Mouse (Mus musculus): ENCODE data around the gene Xrcc6. TPM values are rescaled to one million over a fixed set of nuclear protein-coding genes. Genes with fewer than 3 reads are reported as not detected.
"Not testable (repeated sequence)": the region's sequence is repeated elsewhere in the genome, so short reads cannot be mapped to it uniquely, and the experiment has no call there.

Gene Xrcc6
- total RNA-seq, 2 experiments from 2014 or later = 55.8 to 88.9 TPM

DNA sequence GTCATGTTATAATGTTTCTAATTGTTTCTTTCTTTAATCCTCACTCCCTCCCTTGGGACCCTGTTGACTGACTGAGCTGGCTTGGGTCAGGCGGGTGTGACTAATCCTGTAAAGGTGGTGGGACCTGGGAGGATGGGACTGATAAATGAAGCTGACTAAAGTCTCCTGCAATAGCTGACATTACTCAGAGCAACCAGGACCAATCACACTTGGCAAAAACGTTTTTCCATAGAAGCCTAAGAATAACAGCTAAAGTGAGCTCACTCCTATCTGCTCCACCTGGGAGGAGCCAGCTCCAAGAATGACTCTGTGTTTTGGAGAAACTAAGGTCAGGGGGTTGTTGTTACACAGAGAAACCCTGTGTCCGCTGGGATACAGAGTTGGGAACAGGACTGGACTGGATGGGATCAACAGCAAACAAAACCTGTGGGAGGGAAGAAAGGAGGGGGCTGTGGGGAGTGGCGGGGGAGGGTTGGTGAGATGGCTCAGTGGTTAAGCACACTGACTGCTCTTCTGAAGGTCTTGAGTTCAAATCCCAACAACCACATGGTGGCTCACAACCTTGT lies 22.6 kb upstream of the Xrcc6 start:
- DNase-seq (ENCODE audit: low spot score in 2 of 2) = no peak

DNA sequence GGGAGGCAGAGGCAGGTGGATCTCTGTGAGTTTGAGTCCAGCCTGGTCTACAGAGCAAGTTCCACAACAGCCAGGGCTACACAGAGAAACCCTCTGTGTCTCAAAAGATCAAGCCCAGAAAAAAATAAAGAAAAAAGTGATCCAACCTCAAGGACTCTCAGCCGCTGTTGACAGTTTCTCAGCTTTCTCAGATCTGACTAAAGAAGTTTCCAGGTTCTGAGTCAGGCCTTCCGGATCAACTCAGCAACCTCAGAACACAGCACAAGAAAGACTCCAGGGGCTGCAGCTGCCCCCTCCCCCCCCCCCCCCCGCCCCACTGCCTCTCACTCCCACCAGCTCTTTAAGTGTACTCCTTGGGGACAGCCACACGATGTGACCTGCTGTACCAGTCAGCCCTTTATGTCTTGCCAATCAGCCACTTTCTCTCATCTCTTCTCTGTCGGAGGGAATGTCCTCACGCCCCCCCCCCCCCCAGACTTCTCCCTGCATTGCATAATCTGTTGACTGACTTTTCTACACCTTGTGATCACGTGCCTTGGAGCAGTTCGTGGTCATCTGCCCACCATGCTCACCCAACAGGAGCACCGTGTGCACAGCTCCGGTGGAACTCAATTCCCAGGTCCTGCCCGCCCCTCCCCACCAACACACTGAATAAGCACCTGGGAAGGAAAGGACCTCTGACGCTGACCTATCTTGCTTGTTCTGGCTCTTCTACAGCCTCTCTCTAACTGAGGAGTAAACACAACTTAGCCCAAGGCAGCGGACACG lies 21.4 kb upstream of the Xrcc6 start:
- DNase-seq (ENCODE audit: low spot score in 2 of 2) = no peak

DNA sequence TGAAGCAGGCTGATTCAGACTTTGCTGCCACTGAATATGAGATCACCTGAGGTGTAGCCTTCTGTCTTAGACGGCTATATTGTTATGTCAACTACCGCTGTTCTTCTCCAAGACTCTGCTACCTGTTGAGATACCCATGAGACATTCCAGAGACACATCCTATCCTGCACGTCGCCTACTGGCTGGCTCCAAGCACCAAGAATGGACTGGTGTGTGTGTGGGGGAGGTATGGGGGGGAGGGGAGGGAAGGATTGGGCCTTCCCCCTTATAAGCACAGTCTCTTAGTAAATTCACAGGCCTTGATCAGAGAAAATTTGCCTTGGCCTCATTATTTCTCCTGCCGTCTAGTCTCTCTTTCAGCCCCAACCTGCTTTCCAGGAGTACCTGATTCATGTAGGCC lies 19.8 kb upstream of the Xrcc6 start:
- DNase-seq (ENCODE audit: low spot score in 2 of 2) = no peak

DNA sequence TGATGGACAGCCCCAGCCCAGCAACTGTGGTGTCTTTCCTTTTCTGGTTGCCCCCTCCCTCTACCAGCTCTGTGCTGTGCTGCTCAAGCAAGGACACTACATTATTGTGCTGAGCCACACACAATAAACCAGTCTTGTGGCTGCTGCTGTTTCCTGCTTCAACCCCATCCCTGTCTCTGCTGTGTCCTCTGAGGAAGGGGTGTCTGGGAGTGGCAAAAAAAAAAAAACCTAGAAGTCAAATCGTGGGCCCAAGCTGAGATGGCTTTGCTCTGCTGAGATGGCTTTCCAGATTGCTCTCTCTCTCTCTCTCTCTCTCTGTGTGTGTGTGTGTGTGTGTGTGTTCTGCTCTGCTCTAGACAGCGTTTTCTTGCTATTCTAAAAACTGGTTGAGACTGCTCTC lies 19.2 kb upstream of the Xrcc6 start:
- DNase-seq (ENCODE audit: low spot score in 2 of 2) = no peak

DNA sequence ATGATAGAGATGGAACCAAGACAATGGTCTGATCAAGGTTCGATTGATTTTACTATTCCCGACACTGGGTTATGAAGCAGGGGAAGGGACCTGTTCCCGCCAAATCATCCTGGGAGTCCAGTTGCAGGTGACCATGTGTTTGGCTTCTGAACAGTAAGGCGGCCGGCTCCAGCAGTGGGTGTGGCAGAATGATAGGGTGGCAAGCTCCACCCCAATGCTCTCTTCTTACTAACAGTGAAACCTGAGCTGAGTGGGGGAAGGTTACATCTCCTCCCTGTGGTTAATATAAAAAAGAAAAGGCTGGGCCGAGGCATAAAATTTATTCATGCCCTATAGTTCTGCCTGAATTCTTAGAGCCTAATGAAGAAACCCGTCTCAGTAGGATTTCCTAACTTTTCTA lies 18.5 kb upstream of the Xrcc6 start:
- DNase-seq (ENCODE audit: low spot score in 2 of 2) = no peak

DNA sequence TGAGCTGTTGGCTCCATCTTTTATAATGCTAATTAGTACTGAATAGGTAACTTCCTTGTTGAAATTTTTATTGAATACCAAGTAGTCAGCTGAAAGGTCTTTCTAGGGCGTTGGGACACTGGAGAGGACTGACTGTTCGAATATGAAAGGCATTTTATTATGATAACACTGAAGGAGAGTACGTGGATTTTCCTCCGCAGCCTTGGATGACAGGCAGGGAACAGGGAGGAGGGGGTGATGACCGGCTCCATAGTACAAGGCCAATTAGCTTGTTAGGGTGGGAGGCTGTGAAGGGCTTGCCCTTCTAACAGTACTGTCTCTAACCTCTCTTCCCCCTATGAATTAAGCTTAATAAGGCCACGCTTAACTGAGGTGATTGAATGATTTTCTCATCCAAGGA lies 18.0 kb upstream of the Xrcc6 start:
- not testable (repeated sequence) for DNase-seq (ENCODE audit: low spot score in 2 of 2)

DNA sequence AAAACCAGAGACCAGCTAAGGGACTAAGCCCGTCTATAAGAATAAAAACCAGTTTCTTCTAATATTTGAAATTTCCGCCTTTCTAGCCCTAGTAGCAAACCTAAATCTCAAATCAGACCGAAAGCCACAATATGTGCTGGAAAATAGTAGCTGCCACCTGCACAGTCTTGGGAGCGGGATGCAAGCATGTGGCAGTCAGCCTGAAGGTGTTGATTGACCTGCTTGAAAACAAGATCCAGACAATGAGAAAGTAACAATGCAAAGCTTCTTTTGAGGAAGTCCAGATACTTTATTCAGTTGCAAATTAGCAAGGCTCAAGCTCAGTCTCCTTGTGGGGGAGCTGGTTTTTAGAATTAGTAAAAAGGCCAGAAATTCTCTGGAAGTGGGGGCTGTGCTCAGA lies 17.1 kb upstream of the Xrcc6 start:
- not testable (repeated sequence) for DNase-seq (ENCODE audit: low spot score in 2 of 2)

DNA sequence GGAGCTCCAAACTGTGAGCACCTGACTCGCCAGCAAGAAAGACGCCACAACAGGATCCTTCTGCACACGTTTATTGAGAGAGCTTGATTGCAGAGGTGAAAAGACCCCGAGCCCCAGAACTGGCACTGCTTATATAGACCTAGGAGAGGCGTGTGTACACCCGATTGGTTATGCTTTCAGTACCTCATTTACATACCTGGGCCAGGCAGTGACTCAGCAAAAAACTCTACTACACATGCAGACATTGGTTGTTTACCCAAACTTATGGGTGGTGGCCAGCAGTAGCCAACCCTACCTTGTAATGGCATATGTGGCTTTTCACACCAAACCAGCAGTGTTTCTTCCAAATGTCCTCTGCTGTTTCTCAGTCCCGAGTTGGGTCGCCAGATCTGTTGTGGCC lies 12.5 kb upstream of the Xrcc6 start:
- not testable (repeated sequence) for DNase-seq (ENCODE audit: low spot score in 2 of 2)

DNA sequence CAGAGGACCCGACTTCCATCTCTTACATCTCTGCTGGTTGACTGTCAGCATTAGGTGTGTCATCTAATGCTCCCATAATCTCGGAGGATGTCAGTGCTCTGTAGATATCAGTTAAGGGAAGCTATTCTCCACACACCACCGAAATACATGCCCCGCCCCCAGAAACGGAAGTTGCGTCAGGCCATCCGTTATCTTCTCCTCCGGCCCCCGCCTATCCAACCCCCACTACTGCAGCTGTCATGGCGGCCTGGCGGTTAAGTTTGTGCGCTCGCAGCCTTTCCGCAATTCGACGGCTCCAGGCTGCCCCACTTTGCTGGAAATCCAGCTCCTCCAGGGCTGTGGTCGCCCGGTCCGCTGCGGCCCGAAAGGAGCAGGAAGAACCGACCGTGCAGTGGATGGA lies 7.3 kb upstream of the Xrcc6 start, which contains the start of gene 1700029P11Rik:
Gene 1700029P11Rik, plus strand, starts transcription at position 220 of the 400 bp plus-strand sequence.
- DNase-seq (ENCODE audit: low spot score in 2 of 2) = no peak

DNA sequence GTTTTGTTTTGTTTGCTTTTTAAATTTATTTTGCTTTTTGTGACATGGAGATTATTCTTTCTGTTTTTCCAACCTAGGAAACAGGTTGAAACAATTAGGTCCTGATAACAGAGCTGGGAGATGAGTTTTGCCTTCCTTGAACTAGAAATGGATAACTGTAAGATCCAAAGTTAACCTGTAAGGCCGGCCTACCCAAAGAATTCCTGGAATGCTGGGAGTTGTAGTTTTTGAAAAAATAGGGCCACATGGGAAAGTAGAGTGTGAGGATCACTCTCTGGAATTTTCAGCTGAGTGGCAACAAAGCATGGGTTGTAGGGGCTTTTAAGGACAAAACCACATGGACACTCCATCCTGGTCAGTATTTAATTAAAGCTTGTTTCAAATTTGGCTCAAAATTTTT lies 5.5 kb upstream of the Xrcc6 start:
- no peak for DNase-seq (ENCODE audit: low spot score in 2 of 2)

DNA sequence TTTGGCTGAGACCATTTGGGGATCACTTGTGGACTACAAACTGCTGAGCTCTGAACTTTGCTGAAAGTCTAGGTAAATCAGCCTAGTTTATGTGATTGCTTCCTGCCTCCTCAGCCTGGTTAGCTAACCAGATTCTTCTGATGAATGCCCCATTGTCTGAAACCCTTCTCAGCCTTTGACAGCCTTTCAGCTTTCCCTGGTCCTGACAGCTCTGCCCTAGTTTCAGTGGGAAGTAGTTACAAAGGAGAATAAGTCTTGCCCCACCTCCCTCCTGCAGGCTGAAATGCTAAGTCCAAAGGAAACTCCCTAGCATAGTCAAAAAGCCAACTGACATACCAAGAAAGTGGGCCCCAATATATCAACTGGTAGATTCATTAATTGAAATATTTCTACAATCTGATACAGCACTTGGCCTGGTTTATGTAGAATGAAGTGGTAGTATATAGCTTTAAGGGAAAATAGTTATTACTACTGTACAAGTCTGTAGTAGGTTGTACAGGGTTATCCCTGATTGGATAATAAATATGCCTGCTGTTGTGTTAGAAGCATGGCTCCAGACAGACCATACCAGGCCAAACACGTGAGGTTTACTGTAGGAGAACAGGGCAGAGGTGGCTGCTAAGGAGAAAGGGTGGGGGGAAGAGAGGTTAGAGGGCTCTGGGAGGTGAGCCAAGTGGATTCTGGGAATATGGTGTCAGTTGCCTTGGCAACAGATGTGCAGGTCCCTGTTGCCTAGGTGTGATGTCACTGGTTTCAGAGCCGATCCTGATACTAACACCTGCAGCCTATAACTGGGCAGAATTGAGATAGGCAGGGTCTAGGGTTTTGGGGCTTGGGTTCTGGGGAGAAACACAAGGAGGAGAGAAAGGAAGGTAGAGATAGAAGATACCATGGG lies 2.1 kb upstream of the Xrcc6 start:
- no peak for DNase-seq (ENCODE audit: low spot score in 2 of 2)

DNA sequence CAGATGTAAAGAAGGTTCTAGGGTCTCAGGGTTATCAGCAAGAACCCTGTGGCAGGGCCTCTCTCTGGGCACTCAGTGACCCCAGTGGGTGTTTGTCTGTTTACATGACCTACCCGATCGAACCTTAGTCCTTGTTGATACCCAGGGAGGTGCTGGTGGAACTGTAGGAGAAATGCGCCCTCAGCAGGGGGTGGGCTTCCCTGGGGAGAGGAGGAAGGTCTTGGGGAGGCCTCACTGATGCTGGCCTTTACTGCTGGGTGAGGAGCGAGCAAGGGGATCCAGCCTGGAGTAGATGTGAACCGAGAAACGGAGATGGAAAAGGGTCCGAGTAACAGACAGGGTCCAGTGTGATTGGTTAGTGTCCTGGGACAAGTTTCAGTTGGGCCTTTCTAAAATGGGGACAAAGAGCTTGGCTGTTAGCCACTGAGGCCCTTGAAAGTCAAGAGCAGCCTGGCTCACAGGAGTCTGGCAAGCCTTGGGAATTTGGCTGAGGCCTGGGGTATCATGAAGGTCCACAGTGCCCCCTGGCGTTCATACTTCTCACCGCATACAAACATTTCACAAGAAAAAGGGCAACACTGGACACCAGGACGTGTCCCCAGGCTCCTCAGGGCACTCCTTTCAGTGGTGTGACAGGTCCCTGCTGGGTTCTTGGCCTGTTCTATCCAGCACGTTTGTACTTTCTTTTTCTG lies 1.9 kb downstream of the Xrcc6 start:
- peak; percentile 80 to 84 for DNase-seq (ENCODE audit: low spot score in 2 of 2)

DNA sequence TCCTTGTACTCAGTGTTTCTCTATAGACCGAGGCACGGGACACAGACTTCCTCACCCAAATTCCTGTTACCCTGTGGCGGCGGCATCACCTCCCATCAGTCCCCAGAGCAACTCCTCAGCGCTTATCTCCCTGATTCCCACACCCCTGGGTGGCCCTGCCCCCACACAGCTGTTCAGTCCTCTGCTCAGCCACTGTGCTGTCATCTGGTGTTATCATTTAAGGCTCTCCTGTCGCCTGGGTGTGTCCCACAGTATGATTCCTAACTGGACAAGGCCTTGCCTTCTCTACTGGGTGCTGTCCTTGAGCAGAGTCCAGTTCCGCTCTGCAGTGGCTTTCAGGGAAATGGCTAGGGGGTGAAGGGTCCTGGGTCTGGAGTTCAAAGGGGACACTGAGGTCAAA lies 2.9 kb downstream of the Xrcc6 start:
- DNase-seq (ENCODE audit: low spot score in 2 of 2) = no peak

DNA sequence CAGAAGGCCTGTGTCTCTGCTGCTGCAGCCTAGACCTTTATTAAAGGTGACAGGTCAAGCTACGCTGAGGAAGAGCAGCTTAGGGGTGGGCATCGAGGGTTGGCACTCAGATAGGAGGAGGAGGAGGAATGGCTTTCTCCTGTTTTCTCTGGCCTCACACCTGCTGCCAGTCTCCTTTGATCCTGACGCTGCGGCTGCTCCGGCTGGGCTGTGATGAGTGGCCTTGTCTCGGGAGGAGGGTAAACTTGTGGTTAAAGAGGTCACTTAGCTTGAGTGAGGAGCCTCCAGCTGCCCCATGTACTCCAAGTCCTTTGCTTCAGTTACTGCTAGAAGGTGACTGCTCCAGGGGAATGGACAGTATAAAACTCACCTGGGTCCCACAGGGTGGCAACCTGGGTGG lies 6.4 kb downstream of the Xrcc6 start:
- no peak for DNase-seq (ENCODE audit: low spot score in 2 of 2)

DNA sequence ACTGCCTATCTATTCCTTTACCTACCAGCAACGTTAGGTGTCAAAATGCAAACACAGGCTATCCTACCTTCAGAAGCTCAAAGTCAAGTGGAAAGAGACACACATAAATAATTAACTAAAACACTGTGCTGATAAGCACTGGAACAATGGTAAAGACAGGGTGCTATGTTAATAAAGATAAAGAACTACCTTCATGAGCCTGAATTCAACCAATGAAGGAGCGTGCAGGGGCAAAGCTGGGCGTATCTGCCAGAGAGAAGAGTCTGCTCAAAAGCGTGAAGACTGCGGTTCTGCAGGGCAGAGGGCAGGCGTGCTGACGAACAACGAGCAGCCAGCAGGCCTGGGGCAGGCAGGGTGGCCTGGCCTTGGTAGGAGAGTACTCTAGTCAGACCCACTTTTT lies 16.6 kb downstream of the Xrcc6 start:
- DNase-seq (ENCODE audit: low spot score in 2 of 2) = no peak

DNA sequence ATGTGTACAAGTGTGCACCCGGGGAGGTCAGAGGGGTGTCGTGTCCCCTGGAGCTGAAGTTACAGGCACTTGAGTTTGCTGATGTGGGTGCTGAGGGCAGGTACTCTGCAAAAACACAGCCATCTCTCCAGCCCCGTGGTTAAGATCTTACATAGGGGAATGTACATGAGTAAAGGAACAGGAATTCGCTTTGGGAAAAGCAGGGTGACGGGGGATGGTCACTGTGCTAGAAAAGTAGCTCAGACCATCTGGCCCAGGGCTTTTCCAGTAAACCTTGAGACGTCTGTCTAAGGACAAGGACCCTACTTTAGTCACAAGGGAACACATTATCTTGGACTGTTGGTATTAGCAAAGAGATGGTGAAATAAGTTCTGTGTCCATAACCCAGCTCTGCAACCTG lies 24.3 kb downstream of the Xrcc6 start:
- DNase-seq (ENCODE audit: low spot score in 2 of 2) = no peak

DNA sequence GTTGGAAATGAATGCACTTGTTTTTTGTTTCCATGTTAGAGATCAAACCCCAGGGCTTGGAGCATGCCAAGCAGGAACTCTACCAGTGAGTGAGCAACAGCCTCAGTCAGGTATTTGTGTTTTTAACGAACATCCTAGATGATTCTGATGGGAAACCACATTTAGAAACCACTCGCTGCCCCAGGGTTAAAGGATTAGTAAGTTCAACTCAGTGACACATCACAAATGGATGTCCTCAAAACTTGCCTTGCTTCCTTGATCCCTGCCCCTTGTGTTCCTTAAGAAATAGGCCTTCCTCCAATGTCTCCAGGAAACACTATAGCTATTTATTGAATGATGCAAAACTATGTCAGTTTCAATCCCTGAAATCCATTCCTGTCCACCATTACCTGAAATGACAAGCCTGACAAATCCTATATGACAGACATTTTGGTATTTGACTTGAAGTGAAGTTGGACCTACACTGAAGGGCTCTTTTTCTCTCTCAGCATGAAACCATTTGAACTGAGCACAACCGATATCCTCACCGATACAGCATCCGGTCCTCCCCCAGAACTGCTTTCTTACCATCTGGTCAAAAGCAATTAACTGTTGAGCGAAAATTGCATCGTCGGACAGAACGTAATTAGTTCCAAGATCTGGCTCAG lies 27.2 kb downstream of the Xrcc6 start:
- DNase-seq (ENCODE audit: low spot score in 2 of 2) = no peak

DNA sequence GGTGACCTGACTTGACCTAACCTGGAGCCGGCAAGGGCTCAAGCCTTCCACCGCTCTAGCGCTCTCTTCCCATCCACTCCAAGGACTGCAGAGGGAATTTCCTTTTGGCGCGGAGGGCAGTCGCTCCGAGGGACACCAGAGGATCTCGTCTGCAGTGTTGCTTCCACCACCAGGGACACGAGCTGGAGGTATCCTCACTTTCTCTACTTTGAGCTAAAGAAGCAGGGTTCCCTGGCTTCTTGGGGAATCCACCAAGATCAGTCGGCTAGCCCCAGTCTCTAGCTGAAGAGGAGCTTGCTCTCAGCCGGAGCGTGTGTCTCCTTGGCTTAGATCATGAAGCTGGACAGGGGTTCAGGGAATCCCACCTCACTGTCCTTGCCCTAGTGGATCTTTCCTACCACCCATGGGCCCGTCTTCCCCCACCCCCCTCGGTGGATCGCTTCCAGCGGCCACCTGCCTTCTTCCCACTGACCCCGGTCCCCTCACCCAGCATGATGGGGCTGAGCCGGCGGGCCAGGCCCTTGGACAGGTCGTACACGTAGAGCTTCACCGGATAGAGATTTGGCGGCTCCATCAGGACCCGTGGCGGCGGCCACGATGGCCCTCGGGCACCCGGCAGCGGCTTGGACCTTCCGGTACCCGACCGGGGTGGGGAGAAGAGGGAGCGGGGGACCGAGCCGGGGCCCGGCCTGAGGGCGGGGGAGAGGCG lies 27.9 kb downstream of the Xrcc6 start:
- peak; percentile 30 to 33 for DNase-seq (ENCODE audit: low spot score in 2 of 2)

DNA sequence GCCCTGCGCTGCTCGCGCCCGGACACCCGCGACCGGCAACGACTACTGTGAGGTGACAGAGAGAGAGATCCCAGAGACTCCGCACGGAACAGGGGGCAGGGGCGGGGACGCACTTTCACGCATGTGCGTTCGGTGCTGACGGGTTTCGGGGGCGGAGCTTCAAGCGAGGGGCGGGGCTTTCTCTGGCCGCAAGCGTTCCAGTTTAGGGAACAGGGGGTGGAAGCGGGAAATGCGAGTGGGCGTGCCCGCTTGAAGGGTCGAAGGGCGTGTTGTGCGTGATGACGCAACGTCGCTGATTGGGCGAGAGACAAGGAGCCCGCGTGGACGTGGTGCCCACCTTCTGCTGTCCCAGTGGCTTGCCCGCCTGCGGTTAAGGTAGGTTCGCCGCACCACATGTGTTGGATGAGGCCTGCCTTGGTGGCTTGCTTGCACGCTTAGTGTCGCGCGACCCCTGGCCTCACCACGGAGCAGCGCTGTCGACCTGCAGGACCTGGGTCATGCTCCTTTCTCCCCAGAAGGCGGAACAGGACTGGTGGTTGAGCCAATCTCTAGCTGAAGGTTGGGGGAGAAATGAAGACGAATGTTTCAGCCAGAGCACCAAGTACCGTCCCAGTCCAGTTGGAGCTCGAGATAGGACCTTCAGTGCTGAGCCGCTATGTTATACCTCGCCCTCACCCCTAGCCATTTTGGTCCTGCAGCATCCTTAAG lies 28.6 kb downstream of the Xrcc6 start:
- peak; percentile 100 for DNase-seq (ENCODE audit: low spot score in 2 of 2)

DNA sequence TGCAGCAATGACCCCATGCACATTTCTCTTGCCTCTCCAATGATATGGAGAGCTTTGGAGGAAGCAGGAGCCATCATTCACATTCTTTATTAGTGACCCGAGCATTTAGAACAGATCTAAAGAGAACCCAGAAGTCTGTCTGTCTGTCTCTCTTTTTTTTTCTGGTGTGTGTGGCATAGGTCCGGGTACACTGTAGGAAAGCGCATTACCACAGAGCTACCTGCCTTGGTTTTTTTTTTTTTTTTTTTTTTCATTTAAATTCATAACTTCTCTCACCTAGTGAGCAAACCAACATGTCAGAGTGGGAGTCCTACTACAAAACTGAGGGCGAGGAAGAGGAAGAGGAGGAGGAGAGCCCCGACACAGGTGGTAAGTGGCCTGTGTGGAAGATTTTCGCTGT lies 29.2 kb downstream of the Xrcc6 start:
- DNase-seq (ENCODE audit: low spot score in 2 of 2) = no peak

Data from adrenal gland, adult 18-20 months (tissue).